Mouse (Mus musculus) lung, postnatal 36 days (tissue): ENCODE results near the gene Kazn.

Experiments
- DNase-seq: peaks from one replicate; pipeline ENCODE4 v3.0.0; 2022; ENCODE audit warnings: mixed read lengths

Gene Kazn

DNA sequence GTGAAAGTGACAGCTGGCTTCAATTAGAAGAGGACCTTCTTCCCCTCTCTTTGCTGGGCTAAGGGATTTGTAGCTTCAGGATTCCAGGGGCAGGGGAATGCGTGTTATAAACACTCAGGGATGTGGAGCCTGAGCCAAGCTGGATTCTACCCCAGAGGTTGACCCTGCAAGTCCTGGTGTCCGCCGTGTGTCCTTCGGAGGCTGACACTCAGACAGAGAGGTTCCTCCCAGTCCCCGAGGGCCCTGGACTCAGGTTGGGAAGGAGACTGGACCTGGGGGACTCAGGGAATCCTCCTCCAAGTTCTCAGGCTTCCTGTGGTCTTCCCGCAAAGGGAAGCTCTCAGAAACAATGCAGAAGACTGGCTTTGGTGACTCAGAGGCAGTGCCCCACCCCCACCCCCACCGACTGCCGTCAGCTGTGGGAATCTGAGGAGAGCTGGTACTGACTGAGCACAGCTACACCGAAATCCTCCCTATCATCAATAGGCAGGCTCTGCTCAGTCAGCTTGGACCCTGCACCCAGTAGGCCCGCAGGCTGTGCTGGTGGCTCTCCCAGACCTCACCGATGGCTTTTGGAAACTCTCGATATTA lies 136.0 kb downstream of the Kazn start:
- DNase-seq = no peak

DNA sequence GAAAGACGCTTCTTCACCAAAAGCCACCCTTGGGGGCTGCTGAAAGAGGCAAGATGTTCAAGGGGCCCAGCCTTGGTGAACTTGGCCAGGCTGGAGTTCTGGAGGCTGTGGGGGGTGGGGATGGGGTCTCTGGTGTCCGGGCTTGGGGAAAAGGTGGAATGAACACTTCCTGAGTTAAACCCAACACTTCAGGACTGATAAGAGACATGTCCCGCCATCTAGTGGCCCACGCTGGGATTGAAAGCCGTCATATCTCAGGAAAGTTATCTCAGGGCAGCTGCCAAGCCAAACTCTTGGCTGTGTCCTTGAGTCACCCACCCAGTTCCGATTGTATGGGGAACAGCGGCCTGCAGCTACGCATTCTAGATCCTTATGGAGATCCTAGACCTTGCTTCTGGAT lies 140.9 kb downstream of the Kazn start:
- peak; percentile 97 for DNase-seq

- peak; percentile 94 for DNase-seq
These were observed 141.3 kb downstream of the Kazn start for GRCm38 (mm10) chr4:142097871-142098270.

GRCm38 (mm10) chr4:142095513-142096241 lies 143.5 kb downstream of the Kazn start:
- peak; percentile 47 for DNase-seq

- no peak for DNase-seq
These were observed 144.8 kb downstream of the Kazn start for GRCm38 (mm10) chr4:142094386-142094785.

GRCm38 (mm10) chr4:142091100-142091499 lies 148.1 kb downstream of the Kazn start:
- DNase-seq = no peak

- no peak for DNase-seq
These were observed 149.2 kb downstream of the Kazn start for GRCm38 (mm10) chr4:142089966-142090365.

- DNase-seq = no peak
These were observed 150.4 kb downstream of the Kazn start for GRCm38 (mm10) chr4:142088836-142089235.

GRCm38 (mm10) chr4:142088409-142088808 lies 150.8 kb downstream of the Kazn start:
- DNase-seq = no peak

DNA sequence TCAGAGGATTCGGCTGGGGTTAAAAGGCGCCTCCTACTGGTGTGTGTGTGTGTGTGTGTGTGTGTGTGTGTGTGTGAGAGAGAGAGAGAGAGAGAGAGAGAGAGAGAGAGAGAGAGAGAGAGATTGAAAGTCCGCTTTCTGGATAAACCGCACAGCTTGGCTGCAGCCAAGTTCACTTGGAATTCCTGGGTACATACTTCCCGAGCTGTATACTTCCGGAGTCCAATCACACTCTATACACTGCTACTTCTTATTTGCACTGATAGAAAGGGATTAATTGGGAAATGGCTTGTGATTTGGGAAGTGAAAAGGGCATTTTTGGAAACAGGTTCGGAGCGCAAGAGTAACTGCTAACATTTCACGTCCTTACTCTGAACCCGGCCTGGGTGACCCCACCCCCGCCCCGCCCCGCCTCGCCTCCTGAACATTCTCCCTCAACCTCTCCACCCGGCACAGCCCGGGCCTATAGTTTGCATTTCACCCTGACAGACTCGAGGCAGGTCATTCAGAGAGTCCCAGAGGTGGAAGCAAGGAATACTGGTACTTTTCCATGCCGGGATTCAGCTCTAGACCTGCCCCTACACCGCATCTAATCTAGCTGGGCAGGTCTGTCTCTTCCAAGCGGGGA lies 154.2 kb downstream of the Kazn start:
- DNase-seq = no peak

DNA sequence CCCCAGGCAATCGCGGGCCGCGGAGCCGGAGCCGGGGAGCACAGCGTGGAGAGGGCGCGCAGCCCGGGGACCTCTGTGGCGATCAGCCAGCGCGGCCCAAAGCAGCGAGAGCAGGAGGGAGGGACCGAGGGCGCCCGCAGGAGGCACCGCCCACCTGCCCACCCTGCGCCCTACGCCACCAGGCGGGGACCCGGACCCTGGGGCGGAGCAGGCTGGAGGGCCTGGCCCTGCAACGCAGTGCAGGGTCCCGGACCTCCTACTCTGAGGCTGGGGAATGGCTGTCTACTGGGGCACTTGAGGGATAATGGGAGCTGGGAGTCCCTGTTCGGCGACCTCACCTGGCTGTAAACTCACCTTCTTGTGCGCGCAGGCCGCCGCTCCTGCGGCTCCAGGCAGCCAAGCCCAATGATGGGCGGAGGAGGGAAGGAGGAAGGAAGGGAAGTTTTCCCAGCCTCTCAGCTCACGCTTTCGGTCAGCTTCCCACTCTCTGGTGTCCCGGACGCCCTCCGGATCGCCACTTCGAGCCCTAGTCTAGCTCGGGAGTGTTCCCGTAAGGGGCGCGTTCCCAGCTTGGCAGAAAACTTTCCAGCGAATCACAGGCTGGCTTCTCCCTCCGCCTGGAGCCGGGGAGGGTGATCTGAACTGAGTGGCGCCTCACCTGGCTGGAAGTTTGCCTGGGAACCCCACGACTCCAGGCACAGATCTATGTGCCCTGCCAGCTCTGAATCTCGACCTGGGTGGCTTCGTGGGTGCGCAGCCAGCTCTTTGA lies 154.9 kb downstream of the Kazn start, which contains the start of gene Tmem51:
Gene Tmem51, minus strand, starts transcription at position 174 of the 769 bp plus-strand sequence.
- DNase-seq = peak; percentile 65

- DNase-seq = peak; percentile 87
These were observed 155.5 kb downstream of the Kazn start for GRCm38 (mm10) chr4:142083762-142084130.

DNA sequence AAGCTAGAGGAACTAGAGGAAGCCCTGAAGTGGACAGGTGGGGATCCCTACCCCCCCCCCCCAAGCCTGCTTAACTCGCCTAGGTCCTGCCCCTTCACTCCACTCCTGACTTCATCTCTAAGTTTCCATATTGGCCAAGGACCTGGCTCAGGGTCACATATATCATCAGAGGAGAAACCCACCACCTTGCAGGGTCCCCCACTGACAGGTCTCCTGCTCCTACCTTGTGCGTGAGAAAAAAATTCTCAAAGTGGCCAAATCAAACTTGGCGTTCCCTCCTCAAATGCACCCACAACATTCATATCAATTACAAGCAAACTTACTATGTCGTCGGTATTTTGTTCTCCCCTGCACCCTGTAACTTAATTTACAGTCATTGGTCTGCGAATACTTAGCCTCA lies 156.0 kb downstream of the Kazn start:
- DNase-seq = no peak

DNA sequence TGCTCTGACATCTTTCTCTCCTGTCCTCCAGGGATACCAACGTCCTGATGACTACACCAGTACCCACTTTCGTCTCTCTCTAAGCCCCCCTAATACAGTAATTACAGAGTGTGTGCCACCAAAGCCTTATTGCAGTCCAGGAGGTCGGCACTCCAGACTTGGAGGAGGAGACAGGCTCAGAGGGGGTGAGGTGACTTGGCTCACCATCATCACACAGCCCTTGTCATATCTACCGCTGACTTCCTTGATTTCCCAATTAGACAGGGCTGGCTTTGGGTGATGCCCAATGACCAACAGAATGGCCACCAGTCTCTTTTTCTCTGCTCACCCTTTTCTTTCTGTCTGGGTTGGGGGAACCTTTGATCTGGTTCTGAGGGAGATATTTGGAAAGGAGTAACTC lies 156.5 kb downstream of the Kazn start:
- DNase-seq = no peak

DNA sequence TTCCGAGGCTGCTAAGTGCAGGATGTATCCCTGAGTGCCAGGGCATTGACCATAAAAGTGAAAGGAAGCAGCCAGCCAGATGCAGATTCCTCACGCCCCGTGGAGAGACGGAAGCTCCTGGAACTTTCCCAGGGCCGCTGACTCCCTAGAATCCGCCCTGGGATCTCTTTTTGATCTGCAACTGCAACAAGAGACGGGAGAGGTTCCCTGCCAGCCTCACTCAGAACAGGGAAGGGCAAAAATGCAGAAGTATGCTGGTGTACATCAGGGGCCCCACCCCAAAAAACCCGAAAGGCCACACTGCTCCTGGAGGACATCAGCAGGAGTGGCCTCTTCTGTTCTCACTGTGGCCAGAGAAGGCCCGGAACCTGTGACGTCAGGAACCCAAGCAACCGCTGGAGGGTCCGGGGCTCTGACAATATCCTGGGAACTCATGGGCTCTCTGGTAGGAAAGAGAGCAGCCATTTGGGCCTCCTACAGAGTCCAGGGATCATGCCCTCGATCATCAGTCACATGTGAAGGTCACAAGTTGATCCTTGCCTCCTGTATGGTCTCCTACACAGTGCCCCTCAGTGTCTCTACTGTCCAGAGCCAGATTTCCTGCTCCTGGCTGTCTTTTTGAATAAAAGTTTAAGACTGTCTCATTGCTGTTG lies 157.4 kb downstream of the Kazn start:
- DNase-seq = peak; percentile 70

DNA sequence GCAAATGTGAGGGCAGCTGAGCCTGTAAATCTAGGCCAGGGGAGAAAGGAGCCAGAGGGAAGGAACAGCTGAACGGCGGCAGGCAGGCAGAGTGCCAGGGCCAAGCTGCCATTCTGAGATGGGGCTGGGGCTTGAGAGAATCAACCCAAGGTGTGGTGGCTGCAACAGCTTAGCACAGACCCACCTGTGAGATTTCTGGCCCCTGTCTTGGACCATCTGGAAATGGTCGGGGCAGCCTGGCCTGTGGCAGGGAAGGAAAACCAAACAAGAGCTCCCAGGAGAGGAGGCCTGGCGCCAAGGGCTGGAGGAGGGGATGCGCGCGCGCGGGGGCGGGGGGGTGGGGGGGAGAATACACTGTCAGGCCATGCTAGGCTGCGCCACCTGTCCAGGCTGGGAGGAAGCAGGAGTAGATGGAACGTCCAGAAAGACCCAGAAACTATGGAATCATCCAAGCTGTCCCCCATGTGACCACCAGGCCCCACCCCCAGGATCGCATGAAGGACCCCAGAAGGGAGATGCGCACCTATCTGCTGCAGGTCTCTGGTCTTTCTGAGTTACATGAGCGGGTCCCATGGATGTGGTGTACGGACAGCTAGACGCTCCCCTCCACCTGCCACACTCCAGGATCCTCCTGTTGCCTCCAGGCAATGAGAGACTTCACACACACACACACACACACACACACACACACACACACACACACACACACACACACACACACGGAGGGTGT lies 158.1 kb downstream of the Kazn start:
- no peak for DNase-seq

- DNase-seq = no peak
These were observed 158.8 kb downstream of the Kazn start for GRCm38 (mm10) chr4:142080487-142080767.

DNA sequence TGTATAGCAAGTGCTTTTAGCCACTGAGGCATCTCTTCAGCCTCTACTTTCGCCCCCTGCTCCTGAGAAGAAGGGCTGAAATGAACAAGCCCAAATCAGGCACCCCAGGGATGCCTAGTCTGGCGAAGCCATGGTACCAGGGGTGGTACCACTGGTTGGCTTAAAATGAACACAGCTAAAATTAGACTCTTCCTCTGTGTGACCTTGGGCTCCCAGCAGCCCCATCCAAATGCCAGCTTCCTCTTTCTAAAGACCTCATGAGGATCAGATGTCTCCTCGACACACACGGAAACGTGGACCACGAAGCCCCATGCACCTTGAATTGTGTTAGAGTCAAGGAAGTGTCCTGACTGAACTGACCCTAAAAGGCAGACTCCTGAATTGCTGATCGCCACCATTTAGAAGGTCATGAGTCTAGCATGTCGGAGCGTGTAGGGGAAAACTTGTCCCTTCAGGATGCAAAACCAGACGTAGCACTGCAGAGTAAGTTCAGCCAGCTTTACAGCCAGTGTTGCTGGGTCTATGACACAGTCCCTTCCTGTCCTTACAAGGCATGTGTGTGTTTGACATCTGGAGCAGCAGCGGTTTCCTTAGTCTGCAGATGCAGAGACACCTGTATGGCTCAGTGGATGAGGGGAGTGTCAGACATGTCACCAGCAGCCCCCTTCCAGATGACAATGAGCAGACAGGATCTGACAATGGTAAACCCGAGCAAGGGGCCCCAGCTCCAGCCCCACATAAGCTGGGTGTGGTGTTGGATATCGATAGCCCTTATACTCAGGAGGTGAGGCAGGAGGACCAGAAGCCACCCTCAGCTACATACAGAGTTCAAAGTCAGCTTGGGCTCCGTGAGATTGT lies 159.3 kb downstream of the Kazn start:
- peak; percentile 50 for DNase-seq

DNA sequence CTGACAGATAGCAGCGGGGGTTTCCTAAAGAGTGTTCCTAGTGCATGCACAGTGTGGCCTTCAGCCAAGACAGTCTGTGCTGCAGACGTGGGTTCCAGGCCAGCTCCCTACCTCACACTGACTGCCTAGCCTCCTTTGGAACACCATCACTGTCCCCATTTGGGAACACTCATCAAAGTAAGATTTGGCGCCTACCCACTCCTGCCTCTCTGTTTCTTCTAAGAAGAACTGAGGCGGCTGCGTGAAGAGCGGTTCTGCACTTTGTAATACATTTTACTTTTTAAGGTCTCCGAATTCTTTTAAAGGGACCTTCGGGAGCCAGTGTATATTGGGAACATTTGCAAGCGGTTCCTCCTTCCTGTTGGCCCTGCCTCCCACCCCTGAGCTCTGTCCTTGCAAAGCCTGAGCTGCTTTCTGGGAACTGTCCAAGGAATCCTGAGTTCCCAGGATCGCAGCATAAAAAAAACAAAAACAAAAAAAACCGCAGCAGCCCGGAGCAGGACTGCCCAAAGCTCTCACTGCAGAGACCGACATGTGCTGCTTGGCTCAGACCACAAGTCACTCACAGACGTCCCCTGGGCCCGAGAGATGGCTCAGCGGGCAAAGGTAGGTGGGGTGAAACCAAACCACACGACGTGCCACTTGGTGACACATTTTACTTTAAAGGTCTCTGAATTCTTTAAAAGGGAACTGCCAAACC lies 161.5 kb downstream of the Kazn start:
- peak; percentile 47 for DNase-seq

GRCm38 (mm10) chr4:142076883-142077282 lies 162.3 kb downstream of the Kazn start:
- DNase-seq = no peak

- no peak for DNase-seq
These were observed 163.3 kb downstream of the Kazn start for GRCm38 (mm10) chr4:142075931-142076330.
